Mouse (Mus musculus) ovary, postnatal 36 days (tissue): ENCODE measurements around the gene Hcst.

Source experiments
- DNase-seq: peaks from one replicate; pipeline ENCODE4 v3.0.0; 2022; ENCODE audit warnings: low spot score, mixed read lengths

Gene Hcst

GRCm38 (mm10) chr7:30419561-30420499, at the start of gene Hcst:
TSS of gene Hcst (minus strand) at chr7:30419854.
- no peak for DNase-seq

- no peak for DNase-seq
Measured at GRCm38 (mm10) chr7:30464816-30465300, 45.2 kb upstream of the Hcst start.

- DNase-seq = no peak
Measured at GRCm38 (mm10) chr7:30463996-30464395, 44.3 kb upstream of the Hcst start.

- no peak for DNase-seq
Measured at GRCm38 (mm10) chr7:30463568-30463967, 43.9 kb upstream of the Hcst start.

- no peak for DNase-seq
Measured at GRCm38 (mm10) chr7:30459484-30459883, 39.8 kb upstream of the Hcst start.

- DNase-seq = no peak
Measured at GRCm38 (mm10) chr7:30457629-30458330, 38.1 kb upstream of the Hcst start, which contains the start of the genes Kirrel2 and Nphs1. TSS of gene Kirrel2 (minus strand) at chr7:30457690. TSS of gene Nphs1 (plus strand) at chr7:30458315.

- no peak for DNase-seq
Measured at GRCm38 (mm10) chr7:30456911-30457628, 37.4 kb upstream of the Hcst start.

- DNase-seq = no peak
Measured at GRCm38 (mm10) chr7:30456487-30456886, 36.8 kb upstream of the Hcst start.

- DNase-seq = no peak
Measured at GRCm38 (mm10) chr7:30454259-30454658, 34.6 kb upstream of the Hcst start.

- DNase-seq = no peak
Measured at GRCm38 (mm10) chr7:30453766-30454165, 34.1 kb upstream of the Hcst start.

- DNase-seq = no peak
Measured at GRCm38 (mm10) chr7:30453327-30453726, 33.7 kb upstream of the Hcst start.

- no peak for DNase-seq
Measured at GRCm38 (mm10) chr7:30450241-30450640, 30.6 kb upstream of the Hcst start.

- DNase-seq = peak; percentile 52
Measured at GRCm38 (mm10) chr7:30444971-30445751, 25.5 kb upstream of the Hcst start, which contains the start of gene Aplp1. TSS of gene Aplp1 (minus strand) at chr7:30445535.

- peak; percentile 38 for DNase-seq
Measured at GRCm38 (mm10) chr7:30444154-30444970, 24.7 kb upstream of the Hcst start.

GRCm38 (mm10) chr7:30443696-30444095, 24.0 kb upstream of the Hcst start:
- DNase-seq = no peak

- peak; percentile 39 for DNase-seq
Measured at GRCm38 (mm10) chr7:30440697-30441096, 21.0 kb upstream of the Hcst start.

- no peak for DNase-seq
Measured at GRCm38 (mm10) chr7:30439734-30440133, 20.1 kb upstream of the Hcst start.

- DNase-seq = no peak
Measured at GRCm38 (mm10) chr7:30436879-30437278, 17.2 kb upstream of the Hcst start.

- DNase-seq = no peak
Measured at GRCm38 (mm10) chr7:30435156-30435555, 15.5 kb upstream of the Hcst start.

- no peak for DNase-seq
Measured at GRCm38 (mm10) chr7:30434701-30435100, 15.0 kb upstream of the Hcst start.
